Mouse (Mus musculus) olfactory bulb, adult 2 months (tissue): Measurements from ENCODE around the gene 4930548H24Rik. TPM values are rescaled to one million over a fixed set of nuclear protein-coding genes. Genes with fewer than 3 reads are reported as not detected.

Experiments
- H3K27ac ChIP-seq: fragments of 200-500 bp; 2 replicates; pipeline ENCODE4 v1.5.1; 2012; ENCODE audit warnings: low read depth, low read length; ENCODE audit not compliant: insufficient read depth
- H3K4me1 ChIP-seq: fragments of 200-500 bp; 2 replicates; pipeline ENCODE4 v1.6.1; 2012; ENCODE audit warnings: low read length; ENCODE audit not compliant: control insufficient read depth, insufficient read depth
- H3K4me3 ChIP-seq: fragments of 200-500 bp; 2 replicates; pipeline ENCODE4 v1.5.1; 2012; ENCODE audit warnings: mild to moderate bottlenecking, low read depth, low read length, moderate library complexity; ENCODE audit not compliant: insufficient read depth
- CTCF ChIP-seq: fragments of 200-500 bp; IDR thresholded peaks from 2 replicates; pipeline ENCODE4 v1.5.1; 2012; ENCODE audit warnings: low read depth, mild to moderate bottlenecking, low read length, moderate library complexity; ENCODE audit not compliant: insufficient read depth
- POLR2A ChIP-seq: fragments of 200-500 bp; IDR thresholded peaks from 2 replicates; pipeline ENCODE4 v1.6.1; 2012; ENCODE audit warnings: mild to moderate bottlenecking, low read depth, low read length, moderate library complexity; ENCODE audit not compliant: insufficient read depth
- WGBS: fragments of 180-500 bp; shearing (Covaris S2); methylation state at CpG from one replicate; pipeline ENCODE4 v1.1.7; 2018; 5-methylcytosine and 5-hydroxymethylcytosine counted together
- polyA plus RNA-seq: library from polyadenylated mRNA; stranded (reverse); fragments of >200 nt; gene quantifications from 2 replicates; pipeline ENCODE4 v1.2.4, GENCODE M21; 2012; ENCODE audit warnings: low replicate concordance; ENCODE audit not compliant: missing spikeins, insufficient read depth, insufficient read length

The 4930548H24Rik gene
- polyA plus RNA-seq: not detected in 2 replicates

- Histone ChIP-seq H3K4me1 (no peaks in the 10 kb centered on the region), H3K27ac (no peak within 1 kb of the TSS), H3K4me3 (no peak within 1 kb of the TSS)
- WGBS: 98% methylated on average over 3 of the region's 3 CpGs
- TF ChIP-seq POLR2A (no peak), CTCF (no peak)
Observed at GRCm38 (mm10) chr5:31485440-31485839, at the start of gene 4930548H24Rik. 4930548H24Rik (plus strand) TSS chr5:31485740.

GRCm38 (mm10) chr5:31451336-31451735 lies 34.2 kb upstream of the 4930548H24Rik start:
- H3K4me1 ChIP-seq: peaks cover 2% of the 10 kb centered on the region; the same call in 1 of the 2 replicates
- no peak overlapping the region for H3K27ac ChIP-seq
- TF ChIP-seq CTCF (no peak), POLR2A (no peak)
- no peak overlapping the region for H3K4me3 ChIP-seq
- 90% methylated on average over 2 of the region's 2 CpGs for WGBS

- 3% methylated on average over 23 of the region's 23 CpGs for WGBS
- Histone ChIP-seq H3K4me3 (peak within 1 kb of the TSS; percentile 70), H3K27ac (no peak within 1 kb of the TSS), H3K4me1 (peaks cover 2% of the 10 kb centered on the region; the same call in 1 of the 2 replicates)
- TF ChIP-seq POLR2A: peak; percentile 18; the same call in 1 of the 2 replicates
- TF ChIP-seq CTCF: no peak
Observed at GRCm38 (mm10) chr5:31451878-31452561, 33.5 kb upstream of the 4930548H24Rik start, which contains the start of gene Zfp512. Zfp512 (plus strand) TSS chr5:31452431.

- H3K4me1 ChIP-seq: peaks cover 2% of the 10 kb centered on the region; the same call in 1 of the 2 replicates
- TF ChIP-seq POLR2A (no peak), CTCF (no peak)
- H3K27ac ChIP-seq: no peak overlapping the region
- under 1% methylated on average over 11 of the region's 11 CpGs for WGBS
- peak overlapping the region; percentile 70 for H3K4me3 ChIP-seq
Observed at GRCm38 (mm10) chr5:31452562-31452878, 33.0 kb upstream of the 4930548H24Rik start.

GRCm38 (mm10) chr5:31452886-31453410 lies 32.6 kb upstream of the 4930548H24Rik start:
- Histone ChIP-seq H3K4me1 (peaks cover 2% of the 10 kb centered on the region; the same call in 1 of the 2 replicates), H3K27ac (no peak overlapping the region), H3K4me3 (peak overlapping the region; percentile 42)
- no peak for TF ChIP-seq POLR2A
- 8% methylated on average over 7 of the region's 7 CpGs for WGBS

- 91% methylated on average over 3 of the region's 3 CpGs for WGBS
- Histone ChIP-seq H3K4me3 (no peak overlapping the region), H3K4me1 (no peaks in the 10 kb centered on the region), H3K27ac (no peak overlapping the region)
- no peak for TF ChIP-seq POLR2A
- TF ChIP-seq CTCF: no peak
Observed at GRCm38 (mm10) chr5:31467798-31468197, 17.7 kb upstream of the 4930548H24Rik start.

- TF ChIP-seq POLR2A: no peak
- no peak for TF ChIP-seq CTCF
- H3K4me3 ChIP-seq: no peak overlapping the region
- no peaks in the 10 kb centered on the region for H3K4me1 ChIP-seq
- H3K27ac ChIP-seq: no peak overlapping the region
- WGBS: 93% methylated on average over 6 of the region's 6 CpGs
Observed at GRCm38 (mm10) chr5:31469711-31470110, 15.8 kb upstream of the 4930548H24Rik start.

- WGBS: 70% methylated on average over 7 of the region's 7 CpGs
- Histone ChIP-seq H3K4me3 (no peak overlapping the region), H3K27ac (no peak overlapping the region), H3K4me1 (no peaks in the 10 kb centered on the region)
- no peak for TF ChIP-seq CTCF
- no peak for TF ChIP-seq POLR2A
Observed at GRCm38 (mm10) chr5:31470334-31470733, 15.2 kb upstream of the 4930548H24Rik start.

GRCm38 (mm10) chr5:31480536-31480935 lies 5.0 kb upstream of the 4930548H24Rik start:
- WGBS: 91% methylated on average over 4 of the region's 4 CpGs
- no peak overlapping the region for H3K4me3 ChIP-seq

More at GRCm38 (mm10) chr5:31480536-31480935, 5.0 kb upstream of the 4930548H24Rik start:
- Histone ChIP-seq H3K27ac (no peak overlapping the region), H3K4me1 (no peaks in the 10 kb centered on the region)
- TF ChIP-seq POLR2A (no peak), CTCF (no peak)
